Mouse (Mus musculus): ENCODE data around the gene Tas1r3. TPM values are rescaled to one million over a fixed set of nuclear protein-coding genes. Genes with fewer than 3 reads are reported as not detected.

Gene Tas1r3
- polyA plus RNA-seq, 1 experiment from 2014 or later, result 0.41 TPM

Small RNA genes within 50 kb of the gene (microRNA-seq; reads per million reads assigned to microRNA genes)
- not detected for gene Gm22991

Other genes with a start within 250 kb of the Tas1r3 start
- gene Cdk11b, start 238.5 kb downstream of the Tas1r3 start, polyA plus RNA-seq (2014; fragmentation: Nextera tagmentation; extraction: Ambion mirVana), result 43.2 and 47.7 TPM in 2 replicates
- gene Gm10563, start 218.0 kb downstream of the Tas1r3 start, polyA plus RNA-seq (2014; fragmentation: Nextera tagmentation; extraction: Ambion mirVana), result not detected in 2 replicates
- 2.7 and 2.9 TPM in 2 replicates for gene Mmp23, start 210.0 kb downstream of the Tas1r3 start, polyA plus RNA-seq (2014; fragmentation: Nextera tagmentation; extraction: Ambion mirVana)
- 44.9 and 46.1 TPM in 2 replicates for gene Mib2, start 194.2 kb downstream of the Tas1r3 start, polyA plus RNA-seq (2014; fragmentation: Nextera tagmentation; extraction: Ambion mirVana)
- 9.0 and 10.3 TPM in 2 replicates for gene Fndc10, start 169.0 kb downstream of the Tas1r3 start, polyA plus RNA-seq (2014; fragmentation: Nextera tagmentation; extraction: Ambion mirVana)
- 164 and 169 TPM in 2 replicates for gene Ssu72, start 158.6 kb downstream of the Tas1r3 start, polyA plus RNA-seq (2014; fragmentation: Nextera tagmentation; extraction: Ambion mirVana)
- 8.8 and 9.3 TPM in 2 replicates for gene Tmem240, start 128.6 kb downstream of the Tas1r3 start, polyA plus RNA-seq (2014; fragmentation: Nextera tagmentation; extraction: Ambion mirVana)
- gene Atad3a, start 102.3 kb downstream of the Tas1r3 start, polyA plus RNA-seq (2014; fragmentation: Nextera tagmentation; extraction: Ambion mirVana), result 73.0 and 82.2 TPM in 2 replicates
- 24.7 and 27.6 TPM in 2 replicates for gene Vwa1, start 88.7 kb downstream of the Tas1r3 start, polyA plus RNA-seq (2014; fragmentation: Nextera tagmentation; extraction: Ambion mirVana)
- 0.84 and 0.93 TPM in 2 replicates for gene Tmem88b, start 77.5 kb downstream of the Tas1r3 start, polyA plus RNA-seq (2014; fragmentation: Nextera tagmentation; extraction: Ambion mirVana)
- gene Ankrd65, start 72.9 kb downstream of the Tas1r3 start, polyA plus RNA-seq (2014; fragmentation: Nextera tagmentation; extraction: Ambion mirVana), result not detected in 2 replicates
- gene Mrpl20, start 60.5 kb downstream of the Tas1r3 start, polyA plus RNA-seq (2014; fragmentation: Nextera tagmentation; extraction: Ambion mirVana), result 265 and 267 TPM in 2 replicates
- 131 and 133 TPM in 2 replicates for gene Ccnl2, start 50.9 kb downstream of the Tas1r3 start, polyA plus RNA-seq (2014; fragmentation: Nextera tagmentation; extraction: Ambion mirVana)
- gene Aurkaip1, start 32.1 kb downstream of the Tas1r3 start, polyA plus RNA-seq (2014; fragmentation: Nextera tagmentation; extraction: Ambion mirVana), result 114 and 126 TPM in 2 replicates
- gene Mxra8, start 23.7 kb downstream of the Tas1r3 start, polyA plus RNA-seq (2014; fragmentation: Nextera tagmentation; extraction: Ambion mirVana), result 24.5 and 25.8 TPM in 2 replicates
- gene Dvl1, start 16.0 kb downstream of the Tas1r3 start, polyA plus RNA-seq (2014; fragmentation: Nextera tagmentation; extraction: Ambion mirVana), result 13.6 and 15.6 TPM in 2 replicates
- gene Cptp, start 6.1 kb upstream of the Tas1r3 start, polyA plus RNA-seq (2014; fragmentation: Nextera tagmentation; extraction: Ambion mirVana), result 33.5 TPM in 2 replicates
- 69.6 and 71.4 TPM in 2 replicates for gene Ints11, start 6.2 kb upstream of the Tas1r3 start, polyA plus RNA-seq (2014; fragmentation: Nextera tagmentation; extraction: Ambion mirVana)
- 51.8 and 53.8 TPM in 2 replicates for gene Pusl1, start 28.4 kb upstream of the Tas1r3 start, polyA plus RNA-seq (2014; fragmentation: Nextera tagmentation; extraction: Ambion mirVana)
- gene Acap3, start 28.5 kb upstream of the Tas1r3 start, polyA plus RNA-seq (2014; fragmentation: Nextera tagmentation; extraction: Ambion mirVana), result 71.8 and 73.5 TPM in 2 replicates
- gene Ube2j2, start 80.5 kb upstream of the Tas1r3 start, polyA plus RNA-seq (2014; fragmentation: Nextera tagmentation; extraction: Ambion mirVana), result 120 and 125 TPM in 2 replicates
- gene C1qtnf12, start 99.0 kb upstream of the Tas1r3 start, polyA plus RNA-seq (2014; fragmentation: Nextera tagmentation; extraction: Ambion mirVana), result 11.2 and 13.5 TPM in 2 replicates
- gene B3galt6, start 129.3 kb upstream of the Tas1r3 start, polyA plus RNA-seq (2014; fragmentation: Nextera tagmentation; extraction: Ambion mirVana), result 38.4 and 38.8 TPM in 2 replicates
- 112 and 114 TPM in 2 replicates for gene Sdf4, start 129.5 kb upstream of the Tas1r3 start, polyA plus RNA-seq (2014; fragmentation: Nextera tagmentation; extraction: Ambion mirVana)
- 0.79 TPM in 1 of 2 replicates, not detected in the other for gene Tnfrsf4, start 150.5 kb upstream of the Tas1r3 start, polyA plus RNA-seq (2014; fragmentation: Nextera tagmentation; extraction: Ambion mirVana)
- gene Tnfrsf18, start 162.8 kb upstream of the Tas1r3 start, polyA plus RNA-seq (2014; fragmentation: Nextera tagmentation; extraction: Ambion mirVana), result 1.9 and 2.3 TPM in 2 replicates
- gene Ttll10, start 196.1 kb upstream of the Tas1r3 start, polyA plus RNA-seq (2014; fragmentation: Nextera tagmentation; extraction: Ambion mirVana), result 0.11 TPM in 1 of 2 replicates, not detected in the other
- gene 9430015G10Rik, start 246.6 kb upstream of the Tas1r3 start, polyA plus RNA-seq (2014; fragmentation: Nextera tagmentation; extraction: Ambion mirVana), result 29.1 and 30.5 TPM in 2 replicates

All from hindbrain, embryonic 14.5 days (tissue).